Mouse (Mus musculus) midbrain, embryonic 11.5 days (tissue): Measurements from ENCODE around the gene Tmbim7. TPM values are rescaled to one million over a fixed set of nuclear protein-coding genes. Genes with fewer than 3 reads are reported as not detected.
"Not testable (repeated sequence)": the region's sequence is repeated elsewhere in the genome, so short reads cannot be mapped to it uniquely, and the experiment has no call there.

ENCODE experiments used
- ATAC-seq: fragments of 200-750 bp; cut with Nextera tagmentation; 2 replicates; pipeline ENCODE4 v1.8.0; 2017; ENCODE audit warnings: moderate TSS enrichment, moderate library complexity; ENCODE audit not compliant: low FRiP score
- DNase-seq: peaks from one replicate; pipeline ENCODE4 v3.0.0; 2015; ENCODE audit warnings: low spot score; ENCODE audit errors: missing footprints
- H3K27ac ChIP-seq: fragments of 300-500 bp; sonication (generic); 2 replicates; pipeline ENCODE4 v1.5.1; 2014; ENCODE audit warnings: low read depth, low read length
- H3K27me3 ChIP-seq: fragments of 300-500 bp; sonication (generic); 2 replicates; pipeline ENCODE4 v1.6.1; 2014; ENCODE audit warnings: mild to moderate bottlenecking, low read length, moderate library complexity, mixed read lengths; ENCODE audit not compliant: control insufficient read depth, insufficient read depth
- H3K36me3 ChIP-seq: fragments of 300-500 bp; sonication (generic); 2 replicates; pipeline ENCODE4 v1.6.1; 2014; ENCODE audit warnings: mild to moderate bottlenecking, low read length, moderate library complexity, mixed read lengths; ENCODE audit not compliant: control insufficient read depth, insufficient read depth
- H3K4me1 ChIP-seq: fragments of 300-500 bp; sonication (generic); 2 replicates; pipeline ENCODE4 v1.6.1; 2014; ENCODE audit warnings: low read length; ENCODE audit not compliant: control insufficient read depth, insufficient read depth
- H3K4me2 ChIP-seq: fragments of 300-500 bp; sonication (generic); 2 replicates; pipeline ENCODE4 v1.6.1; 2014; ENCODE audit warnings: mild to moderate bottlenecking, moderate library complexity
- H3K4me3 ChIP-seq: fragments of 300-500 bp; sonication (generic); 2 replicates; pipeline ENCODE4 v1.5.1; 2014; ENCODE audit warnings: low read depth, low read length
- H3K9ac ChIP-seq: fragments of 300-500 bp; sonication (generic); 2 replicates; pipeline ENCODE4 v1.6.1; 2014; ENCODE audit warnings: low read length
- H3K9me3 ChIP-seq: fragments of 300-500 bp; sonication (generic); 2 replicates; pipeline ENCODE4 v1.6.1; 2016; ENCODE audit warnings: low read length; ENCODE audit not compliant: control insufficient read depth
- WGBS: fragments of 180-500 bp; shearing (Covaris S2); extraction: QIAGEN DNeasy Blood & Tissue Kit; methylation state at CpG from one replicate; pipeline ENCODE4 v1.1.7; 2014; 5-methylcytosine and 5-hydroxymethylcytosine counted together
- polyA plus RNA-seq: library from polyadenylated mRNA; unstranded; fragments of >200 nt; fragmentation: Nextera tagmentation; extraction: Ambion mirVana; gene quantifications from 2 replicates; pipeline ENCODE4 v1.2.1, GENCODE M21; 2014

Tmbim7 gene
- polyA plus RNA-seq: not detected in 2 replicates

GRCm38 (mm10) chr5:3650881-3651280 is at the start of gene Tmbim7:
Gene Tmbim7 (plus strand): TSS chr5:3651181.
- no peak within 1 kb of the TSS for H3K27ac ChIP-seq
- ATAC-seq (no peak), DNase-seq (no peak)
- no peaks in the 10 kb centered on the region for H3K36me3 ChIP-seq
- no peaks in the 10 kb centered on the region for H3K27me3 ChIP-seq
- no peak within 1 kb of the TSS for H3K4me2 ChIP-seq
- H3K9me3 ChIP-seq: no peaks in the 10 kb centered on the region
- no peak within 1 kb of the TSS for H3K9ac ChIP-seq
- no peak within 1 kb of the TSS for H3K4me3 ChIP-seq
- H3K4me1 ChIP-seq: no peaks in the 10 kb centered on the region
- WGBS: 75% methylated on average over 6 of the region's 6 CpGs

DNA sequence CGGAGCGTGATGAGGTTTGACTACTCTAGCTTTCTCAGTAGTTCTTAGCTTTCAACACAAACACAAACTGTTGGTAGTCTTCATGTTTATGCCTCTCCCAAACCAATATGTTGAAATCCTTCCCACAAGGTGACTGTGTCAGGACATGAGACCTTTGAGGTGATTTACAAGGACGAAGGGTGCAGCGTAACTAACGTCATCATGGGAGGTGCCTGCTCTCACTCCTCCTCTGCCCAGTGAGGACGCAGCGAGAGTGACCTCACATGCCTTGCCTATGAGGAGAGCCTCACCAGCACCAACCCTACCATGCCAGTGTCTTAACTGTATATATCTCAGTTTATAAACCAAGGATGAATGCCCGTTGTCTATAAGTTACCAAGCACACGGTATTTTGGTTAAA is 43.9 kb upstream of the Tmbim7 start:
- WGBS: 97% methylated on average over 9 of the region's 9 CpGs
- Histone ChIP-seq H3K27me3 (no peaks in the 10 kb centered on the region), H3K4me3 (no peak overlapping the region), H3K36me3 (no peaks in the 10 kb centered on the region), H3K4me2 (no peak overlapping the region), H3K27ac (no peak overlapping the region), H3K4me1 (no peaks in the 10 kb centered on the region), H3K9ac (no peak overlapping the region), H3K9me3 (no peaks in the 10 kb centered on the region)
- DNase-seq (no peak), ATAC-seq (no peak)

DNA sequence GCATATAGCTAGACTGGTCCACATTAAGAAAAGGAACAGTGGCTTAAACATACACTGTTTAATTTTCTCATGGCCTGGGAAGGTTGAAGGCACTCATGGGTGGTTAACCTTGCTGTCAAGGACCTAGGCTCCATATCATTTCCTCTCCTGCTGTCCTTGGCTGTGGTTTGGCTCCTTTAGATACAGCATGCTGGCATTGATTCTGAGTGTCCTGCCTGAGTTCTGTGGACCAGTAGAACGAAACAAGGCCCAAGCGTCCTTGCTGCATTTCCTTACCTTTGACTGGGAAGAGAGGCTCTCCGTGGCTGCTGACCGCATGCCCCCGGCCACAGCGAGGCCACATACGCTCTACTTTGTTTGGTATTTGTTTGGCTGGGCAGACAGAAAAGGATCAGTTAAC is 41.7 kb upstream of the Tmbim7 start:
- Histone ChIP-seq H3K9me3 (no peaks in the 10 kb centered on the region), H3K27ac (no peak overlapping the region), H3K9ac (no peak overlapping the region), H3K4me2 (no peak overlapping the region), H3K4me3 (no peak overlapping the region), H3K27me3 (no peaks in the 10 kb centered on the region), H3K36me3 (no peaks in the 10 kb centered on the region), H3K4me1 (no peaks in the 10 kb centered on the region)
- 95% methylated on average over 7 of the region's 7 CpGs for WGBS
- ATAC-seq (no peak), DNase-seq (no peak)

DNA sequence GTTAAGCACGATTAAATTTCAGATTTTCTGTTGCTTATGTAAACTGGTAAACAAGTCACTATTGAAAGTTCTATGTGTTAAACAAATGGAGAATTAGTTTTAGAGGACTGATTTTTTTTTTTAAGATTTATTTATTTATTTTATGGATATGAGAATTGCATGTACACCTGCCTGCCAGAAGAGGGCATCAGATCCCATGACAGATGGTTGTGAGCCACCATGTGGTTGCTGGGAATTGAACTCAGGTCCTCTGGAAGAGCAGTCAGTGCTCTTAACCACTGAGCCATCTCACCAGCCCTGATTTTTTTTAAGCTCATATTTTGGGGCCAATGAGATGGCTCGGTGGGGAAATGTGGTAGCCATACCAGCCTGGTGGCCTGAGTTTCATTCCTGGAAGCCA is 39.1 kb upstream of the Tmbim7 start:
- WGBS: 93% methylated on average over 2 of the region's 2 CpGs
- not testable (repeated sequence) for H3K9me3 ChIP-seq, DNase-seq, ATAC-seq, H3K36me3 ChIP-seq, H3K4me3 ChIP-seq, H3K4me1 ChIP-seq, H3K9ac ChIP-seq, H3K27me3 ChIP-seq, H3K4me2 ChIP-seq, H3K27ac ChIP-seq

DNA sequence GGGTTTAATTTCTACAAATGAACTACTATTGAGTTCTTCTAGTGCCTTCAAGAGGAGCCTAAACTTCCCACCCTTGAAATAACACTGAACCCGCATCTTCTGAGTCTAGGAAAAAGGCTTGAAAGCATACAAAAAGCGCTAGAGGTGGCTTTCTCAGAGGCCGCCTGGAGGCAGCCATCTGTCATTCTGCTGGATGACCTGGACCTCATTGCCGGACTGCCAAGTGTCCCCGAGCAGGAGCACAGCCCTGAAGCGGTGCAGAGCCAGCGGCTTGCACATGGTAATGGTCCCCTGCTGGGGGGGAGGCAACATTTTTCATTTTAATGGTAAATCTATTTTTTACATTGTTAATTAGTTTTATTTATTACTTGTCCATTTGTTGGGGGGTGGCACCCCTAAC is 30.5 kb upstream of the Tmbim7 start:
- Histone ChIP-seq H3K4me3 (no peak overlapping the region), H3K36me3 (peaks cover 9% of the 10 kb centered on the region), H3K9ac (no peak overlapping the region), H3K9me3 (no peaks in the 10 kb centered on the region), H3K4me2 (no peak overlapping the region), H3K4me1 (no peaks in the 10 kb centered on the region), H3K27ac (no peak overlapping the region), H3K27me3 (no peaks in the 10 kb centered on the region)
- ATAC-seq (no peak), DNase-seq (no peak)
- WGBS: 91% methylated on average over 7 of the region's 7 CpGs

DNA sequence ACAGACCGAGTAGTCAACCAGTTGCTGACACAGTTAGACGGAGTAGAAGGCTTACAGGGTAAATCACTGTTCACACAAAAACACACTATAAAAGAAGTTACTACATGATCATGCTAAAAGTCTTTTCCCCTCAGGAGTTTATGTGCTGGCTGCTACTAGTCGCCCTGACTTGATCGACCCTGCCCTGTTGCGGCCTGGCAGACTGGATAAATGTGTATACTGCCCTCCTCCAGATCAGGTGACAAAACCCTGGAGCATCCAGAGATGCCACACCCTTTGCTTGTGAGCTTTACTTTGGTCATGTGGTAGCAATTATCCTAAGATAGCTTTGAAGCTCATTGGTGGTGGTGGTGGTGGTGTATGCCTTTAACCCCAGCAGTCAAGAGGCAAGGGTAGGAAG is 20.9 kb upstream of the Tmbim7 start:
- H3K9me3 ChIP-seq: no peaks in the 10 kb centered on the region
- ATAC-seq (no peak), DNase-seq (peak; percentile 19)
- H3K4me1 ChIP-seq: no peaks in the 10 kb centered on the region
- no peak overlapping the region for H3K27ac ChIP-seq
- H3K27me3 ChIP-seq: no peaks in the 10 kb centered on the region
- no peak overlapping the region for H3K4me3 ChIP-seq
- H3K9ac ChIP-seq: no peak overlapping the region
- H3K36me3 ChIP-seq: peaks cover 4% of the 10 kb centered on the region; the same call in 1 of the 2 replicates
- no peak overlapping the region for H3K4me2 ChIP-seq
- 91% methylated on average over 5 of the region's 5 CpGs for WGBS

DNA sequence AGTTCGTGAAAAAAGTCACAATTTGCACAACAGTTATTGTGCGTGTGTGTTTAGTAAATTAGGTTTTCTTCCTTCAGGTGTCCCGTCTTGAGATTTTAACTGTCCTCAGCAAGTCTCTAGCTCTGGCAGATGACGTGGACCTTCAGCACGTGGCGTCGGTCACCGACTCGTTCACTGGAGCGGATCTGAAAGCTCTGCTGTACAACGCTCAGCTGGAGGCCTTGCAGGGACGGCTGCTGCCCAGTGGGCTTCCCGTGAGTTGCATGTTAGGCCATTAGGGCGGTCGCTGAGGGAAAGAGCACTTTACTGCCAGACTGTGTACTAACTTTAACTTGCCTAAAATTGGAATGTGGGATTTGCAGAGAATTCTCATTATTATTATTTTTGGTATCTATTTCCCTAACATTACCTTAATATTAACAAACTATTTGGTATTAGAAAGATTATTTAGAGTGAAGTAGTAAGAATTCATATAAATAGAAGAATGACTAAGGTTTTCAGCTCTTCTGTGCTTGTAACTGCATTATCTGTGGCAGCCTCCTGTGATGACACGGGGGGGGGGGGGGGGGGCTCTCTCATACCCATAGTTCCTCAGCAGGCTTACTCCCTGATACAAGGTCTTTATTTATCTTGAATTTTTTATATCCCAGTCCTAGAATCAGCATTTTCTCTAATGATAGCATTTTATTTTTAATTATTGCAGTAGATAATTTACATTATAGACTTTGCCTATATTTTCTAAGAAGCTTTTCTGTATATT is 19.3 kb upstream of the Tmbim7 start:
- H3K27me3 ChIP-seq: no peaks in the 10 kb centered on the region
- WGBS: 66% methylated on average over 16 of the region's 16 CpGs
- peak; percentile 78 for DNase-seq

DNA sequence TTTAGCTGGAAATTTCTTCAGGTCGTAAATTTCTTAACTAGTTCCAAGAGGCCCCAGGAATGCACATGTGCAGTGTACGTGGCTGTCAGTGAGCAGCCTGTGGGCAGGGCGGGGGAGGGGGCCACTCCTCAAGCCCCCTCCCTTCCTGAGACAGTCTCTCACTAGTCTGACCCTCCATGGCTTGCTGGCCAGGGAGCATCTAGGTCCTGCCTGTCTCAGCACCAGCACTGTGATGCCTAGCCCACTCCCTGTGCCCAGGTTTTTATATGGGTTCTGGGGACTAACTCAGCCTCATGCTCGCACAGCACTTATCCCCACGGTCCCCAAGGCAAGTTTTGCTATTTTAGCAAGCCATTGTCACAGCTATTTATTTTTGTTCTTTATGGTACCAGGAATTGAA is 18.7 kb upstream of the Tmbim7 start:
- 88% methylated on average over 5 of the region's 5 CpGs for WGBS
- no peak for ATAC-seq
- H3K27me3 ChIP-seq: no peaks in the 10 kb centered on the region
- peaks cover 2% of the 10 kb centered on the region; the same call in 1 of the 2 replicates for H3K36me3 ChIP-seq
- no peak overlapping the region for H3K4me3 ChIP-seq
- H3K4me1 ChIP-seq: no peaks in the 10 kb centered on the region
- no peaks in the 10 kb centered on the region for H3K9me3 ChIP-seq
- H3K4me2 ChIP-seq: no peak overlapping the region
- peak; percentile 21 for DNase-seq
- H3K27ac ChIP-seq: no peak overlapping the region
- no peak overlapping the region for H3K9ac ChIP-seq

More for the DNA sequence above, 19.3 kb upstream of the Tmbim7 start:
- Histone ChIP-seq H3K4me1 (no peaks in the 10 kb centered on the region), H3K4me3 (no peak overlapping the region), H3K9me3 (no peaks in the 10 kb centered on the region), H3K4me2 (no peak overlapping the region), H3K27ac (no peak overlapping the region), H3K36me3 (peaks cover 2% of the 10 kb centered on the region; the same call in 1 of the 2 replicates), H3K9ac (no peak overlapping the region)
- ATAC-seq: no peak

DNA sequence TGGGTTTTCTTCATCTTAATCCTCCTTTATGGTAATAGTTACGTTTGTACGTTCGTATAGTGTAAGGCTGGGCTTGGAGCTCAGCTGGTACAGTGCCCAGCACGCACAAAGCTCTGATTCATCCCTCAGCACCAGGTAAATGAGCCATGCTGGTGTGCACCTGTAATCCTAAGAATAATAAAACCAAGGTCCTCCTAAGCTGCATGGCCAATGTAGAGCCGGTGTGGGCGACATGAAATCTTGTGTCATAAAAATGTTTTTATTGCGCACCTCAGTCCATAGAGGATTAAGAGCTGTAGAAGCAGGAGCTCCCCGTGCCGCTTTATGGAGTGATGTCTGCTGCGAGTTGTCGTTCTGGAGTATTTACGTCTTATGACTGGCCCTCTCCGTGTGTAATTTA is 17.7 kb upstream of the Tmbim7 start:
- ATAC-seq (no peak), DNase-seq (peak; percentile 69)
- H3K36me3 ChIP-seq: peaks cover 2% of the 10 kb centered on the region; the same call in 1 of the 2 replicates
- no peak overlapping the region for H3K4me2 ChIP-seq
- no peak overlapping the region for H3K9ac ChIP-seq
- H3K27ac ChIP-seq: no peak overlapping the region
- no peaks in the 10 kb centered on the region for H3K27me3 ChIP-seq
- H3K4me3 ChIP-seq: no peak overlapping the region
- 96% methylated on average over 13 of the region's 13 CpGs for WGBS
- no peaks in the 10 kb centered on the region for H3K4me1 ChIP-seq
- H3K9me3 ChIP-seq: no peaks in the 10 kb centered on the region
